Comparison of ENCODE assay signal across 22 mouse cellular contexts in genomic region chr9:97816143-97816805, GRCm38 (mm10).
"Had no signal": no experiment of that assay in that cellular context is flagged by ENCODE, and none has a peak within 500 bp of the region (broad histone marks: within the 10 kb centered on the region; RNA-seq: fewer than 3 reads in every experiment).

No protein-coding gene starts in this region.

- H3K9me3 ChIP-seq: lung, embryonic 15.5 days; midbrain, embryonic 13.5 days; midbrain, embryonic 15.5 days; neural tube, embryonic 12.5 days; stomach, embryonic 15.5 days had no signal

- H3K36me3 ChIP-seq: lung, embryonic 15.5 days; midbrain, embryonic 13.5 days; midbrain, embryonic 15.5 days; neural tube, embryonic 12.5 days; stomach, embryonic 15.5 days had no signal

- H3K9ac ChIP-seq: liver, postnatal 0 days; lung, embryonic 15.5 days; midbrain, embryonic 13.5 days; midbrain, embryonic 15.5 days; neural tube, embryonic 12.5 days; stomach, embryonic 15.5 days had no signal

- ATAC-seq: liver, postnatal 0 days; lung, postnatal 0 days; midbrain, embryonic 13.5 days; midbrain, embryonic 15.5 days had no signal

- H3K27me3 ChIP-seq: lung, embryonic 15.5 days; megakaryocyte, embryonic 14.5 days; midbrain, embryonic 13.5 days; midbrain, embryonic 15.5 days; neural tube, embryonic 12.5 days; stomach, embryonic 15.5 days had no signal

- H3K4me2 ChIP-seq: lung, embryonic 15.5 days; midbrain, embryonic 11.5 days; midbrain, embryonic 13.5 days; midbrain, embryonic 15.5 days; neural tube, embryonic 12.5 days; stomach, embryonic 15.5 days had no signal

- DNase-seq: liver, postnatal 0 days; lung, adult 2 months; lung, postnatal 14 days; lung, postnatal 36 days; retina, postnatal 1 day; right cerebral cortex, adult 18-20 months; right cerebral cortex, postnatal 25 days; right cerebral cortex, postnatal 4 days; spleen, adult 18-20 months; thymus, adult 2 months; thymus, postnatal 25 days; thymus, postnatal 4 days had no signal

- H3K4me3 ChIP-seq: lung, embryonic 15.5 days; megakaryocyte, embryonic 14.5 days; midbrain, embryonic 13.5 days; midbrain, embryonic 15.5 days; neural tube, embryonic 12.5 days; stomach, embryonic 15.5 days had no signal

- H3K4me1 ChIP-seq: midbrain, embryonic 13.5 days; midbrain, embryonic 15.5 days; neural tube, embryonic 12.5 days; stomach, embryonic 15.5 days had no signal

- H3K27ac ChIP-seq: lung, embryonic 15.5 days; macrophage; midbrain, embryonic 13.5 days; midbrain, embryonic 15.5 days; neural tube, embryonic 12.5 days; stomach, embryonic 15.5 days; stomach, postnatal 0 days had no signal
